Mouse (Mus musculus) embryonic facial prominence, embryonic 12.5 days (tissue): ENCODE measurements around the gene Notum. TPM values are rescaled to one million over a fixed set of nuclear protein-coding genes. Genes with fewer than 3 reads are reported as not detected.

Source experiments
- ATAC-seq: fragments of 200-750 bp; cut with Nextera tagmentation; 2 replicates; pipeline ENCODE4 v1.8.0; 2017; ENCODE audit not compliant: insufficient number of reproducible peaks, insufficient read depth, low FRiP score, low TSS enrichment
- H3K27ac ChIP-seq: fragments of 300-500 bp; sonication (generic); 2 replicates; pipeline ENCODE4 v1.5.1; 2016; ENCODE audit warnings: mild to moderate bottlenecking
- H3K27me3 ChIP-seq: fragments of 300-500 bp; sonication (generic); 2 replicates; pipeline ENCODE4 v1.6.1; 2016; ENCODE audit warnings: mild to moderate bottlenecking, moderate library complexity
- H3K36me3 ChIP-seq: fragments of 300-500 bp; sonication (generic); 2 replicates; pipeline ENCODE4 v1.6.1; 2016; ENCODE audit warnings: mild to moderate bottlenecking
- H3K4me1 ChIP-seq: fragments of 300-500 bp; sonication (generic); 2 replicates; pipeline ENCODE4 v1.6.1; 2016
- H3K4me2 ChIP-seq: fragments of 300-500 bp; sonication (generic); replicated peaks from 2 replicates; pipeline ENCODE4 v1.6.1; 2016; ENCODE audit warnings: mild to moderate bottlenecking, moderate library complexity
- H3K4me3 ChIP-seq: fragments of 300-500 bp; sonication (generic); 2 replicates; pipeline ENCODE4 v1.5.1; 2016; ENCODE audit warnings: mild to moderate bottlenecking
- H3K9ac ChIP-seq: fragments of 300-500 bp; sonication (generic); 2 replicates; pipeline ENCODE4 v1.6.1; 2016; ENCODE audit warnings: mild to moderate bottlenecking, moderate library complexity
- H3K9me3 ChIP-seq: fragments of 300-500 bp; sonication (generic); 2 replicates; pipeline ENCODE4 v1.6.1; 2016; ENCODE audit warnings: mild to moderate bottlenecking, moderate library complexity
- WGBS: fragments of 180-500 bp; shearing (Covaris S2); methylation state at CpG from one replicate; pipeline ENCODE4 v1.1.7; 2016; 5-methylcytosine and 5-hydroxymethylcytosine counted together
- polyA plus RNA-seq: library from polyadenylated mRNA; unstranded; fragments of >200 nt; fragmentation: Nextera tagmentation; extraction: Ambion mirVana; gene quantifications from 2 replicates; pipeline ENCODE4 v1.2.1, GENCODE M21; 2016

The Notum gene
- polyA plus RNA-seq, 1 experiment from 2014 or later, result 6.3 TPM

DNA sequence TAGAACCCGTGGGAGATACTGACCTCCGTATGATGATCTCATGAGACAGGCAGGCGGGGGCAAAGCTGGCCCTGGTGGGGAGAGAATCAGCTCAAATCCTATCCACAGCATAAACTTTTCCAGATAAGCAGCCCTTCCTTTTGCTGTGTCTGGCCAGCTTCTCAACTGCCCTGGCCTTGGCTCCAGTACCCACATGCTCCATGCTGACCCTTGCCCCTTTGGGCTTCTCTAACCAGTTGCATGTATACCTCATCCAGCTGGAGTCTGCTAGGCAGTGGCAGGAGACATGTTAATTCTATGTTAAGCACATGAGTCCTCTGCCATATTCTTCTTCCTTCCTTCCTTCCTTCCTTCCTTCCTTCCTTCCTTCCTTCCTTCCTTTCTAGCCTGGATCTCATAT is 6.2 kb downstream of the Notum start:
- Histone ChIP-seq H3K9me3 (no peaks in the 10 kb centered on the region), H3K9ac (no peak overlapping the region), H3K36me3 (no peaks in the 10 kb centered on the region), H3K4me1 (no peaks in the 10 kb centered on the region), H3K4me2 (no peak overlapping the region), H3K27ac (no peak overlapping the region), H3K4me3 (no peak overlapping the region), H3K27me3 (peaks cover 43% of the 10 kb centered on the region)
- ATAC-seq, result no peak
- 52% methylated on average over 3 of the region's 3 CpGs for WGBS

DNA sequence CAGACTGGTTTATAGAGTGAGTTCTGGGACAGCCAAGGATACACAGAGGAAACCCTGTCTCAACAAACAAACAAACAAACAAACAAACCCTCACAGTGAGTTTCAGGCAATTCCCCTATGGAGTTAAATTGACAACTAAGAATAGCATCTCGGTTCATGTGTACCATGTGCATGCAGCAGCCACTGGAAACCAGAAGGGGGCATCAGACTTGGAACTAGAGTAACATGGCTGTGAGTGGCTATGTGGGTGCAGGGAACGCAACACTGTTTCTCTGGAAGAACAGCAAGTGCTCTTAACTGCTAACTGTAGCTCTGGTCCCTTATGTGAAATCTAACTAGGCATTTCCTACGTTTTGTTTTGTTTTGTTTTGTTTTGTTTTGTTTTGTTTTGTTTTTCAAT is 9.1 kb downstream of the Notum start:
- Histone ChIP-seq H3K36me3 (no peaks in the 10 kb centered on the region), H3K4me2 (no peak overlapping the region), H3K27ac (no peak overlapping the region), H3K9ac (no peak overlapping the region), H3K4me3 (no peak overlapping the region), H3K9me3 (no peaks in the 10 kb centered on the region), H3K27me3 (peaks cover 28% of the 10 kb centered on the region), H3K4me1 (peaks cover 8% of the 10 kb centered on the region)
- no peak for ATAC-seq
- WGBS, result 71% methylated on average over 3 of the region's 3 CpGs

DNA sequence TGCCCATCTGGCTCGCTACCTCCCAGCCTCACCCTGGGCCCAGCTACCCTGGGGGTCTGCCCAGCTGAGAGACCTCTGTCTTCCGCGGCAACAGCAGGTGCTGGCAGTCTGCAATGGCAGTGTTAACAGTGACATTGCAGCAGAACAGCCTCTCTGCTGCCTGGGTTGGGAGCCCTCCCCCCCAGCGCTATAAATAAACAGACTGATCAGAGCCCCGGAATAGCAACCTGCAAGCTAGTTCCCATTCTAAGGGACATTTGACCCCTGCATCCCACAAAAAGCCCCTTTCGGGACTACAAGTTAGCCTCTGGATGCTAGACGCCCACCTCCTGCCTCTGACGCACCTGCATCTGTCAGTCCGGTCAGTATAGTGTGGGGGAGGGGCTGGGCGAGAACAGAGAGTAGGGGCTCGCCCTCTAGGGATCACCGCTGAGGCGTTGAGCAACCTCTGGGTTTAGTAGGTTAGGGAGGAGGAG is 12.9 kb downstream of the Notum start, which contains the start of gene Myadml2:
Myadml2 (minus strand) TSS at position 158 of the 476 bp plus-strand sequence.
- Histone ChIP-seq H3K27me3 (peaks cover 17% of the 10 kb centered on the region), H3K4me2 (peak within 1 kb of the TSS; percentile 32), H3K27ac (no peak within 1 kb of the TSS), H3K36me3 (no peaks in the 10 kb centered on the region), H3K9me3 (no peaks in the 10 kb centered on the region), H3K4me3 (peak within 1 kb of the TSS; percentile 4; the same call in 1 of the 2 replicates), H3K4me1 (peaks cover 9% of the 10 kb centered on the region), H3K9ac (no peak within 1 kb of the TSS)
- no peak for ATAC-seq
- whole genome bisulfite sequencing, result 5% methylated on average over 13 of the region's 13 CpGs

DNA sequence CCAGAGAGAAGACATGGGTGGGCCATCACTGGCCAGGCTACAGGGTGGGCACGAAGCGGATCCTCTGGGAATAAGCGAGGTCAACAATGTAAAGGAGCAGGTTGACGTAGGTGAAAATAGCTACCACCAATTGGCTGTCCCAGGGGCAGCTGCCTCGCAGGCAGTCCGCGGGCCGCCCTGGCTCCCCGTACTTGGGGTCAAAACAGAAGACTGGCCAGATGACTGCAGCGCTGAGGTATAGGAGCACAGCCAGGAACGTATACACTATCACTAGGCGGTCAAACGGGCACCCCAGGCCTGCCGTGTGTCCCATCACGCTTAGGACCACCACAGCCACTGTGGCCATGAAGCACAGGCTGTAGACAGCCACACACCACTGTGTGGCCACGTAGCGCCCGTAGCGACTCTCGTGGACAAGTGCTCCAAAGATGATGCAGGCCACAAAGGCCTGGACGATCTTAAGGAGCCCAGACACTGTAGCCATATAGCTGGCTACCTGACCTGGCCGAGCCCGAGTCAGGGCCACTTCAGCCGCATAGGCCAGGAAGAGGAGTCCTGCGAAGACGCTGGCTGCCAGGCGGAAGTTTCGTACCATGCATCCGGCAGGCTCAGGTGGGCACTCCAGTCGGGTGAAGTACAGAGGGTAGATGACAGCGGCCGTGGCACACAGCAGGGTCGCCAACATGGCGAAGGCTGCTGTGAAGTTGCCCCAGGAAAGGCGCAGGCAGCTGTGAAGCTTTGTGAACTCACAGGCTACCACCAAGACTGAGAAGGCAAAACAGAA is 13.7 kb downstream of the Notum start:
- H3K27ac ChIP-seq, result no peak overlapping the region

DNA sequence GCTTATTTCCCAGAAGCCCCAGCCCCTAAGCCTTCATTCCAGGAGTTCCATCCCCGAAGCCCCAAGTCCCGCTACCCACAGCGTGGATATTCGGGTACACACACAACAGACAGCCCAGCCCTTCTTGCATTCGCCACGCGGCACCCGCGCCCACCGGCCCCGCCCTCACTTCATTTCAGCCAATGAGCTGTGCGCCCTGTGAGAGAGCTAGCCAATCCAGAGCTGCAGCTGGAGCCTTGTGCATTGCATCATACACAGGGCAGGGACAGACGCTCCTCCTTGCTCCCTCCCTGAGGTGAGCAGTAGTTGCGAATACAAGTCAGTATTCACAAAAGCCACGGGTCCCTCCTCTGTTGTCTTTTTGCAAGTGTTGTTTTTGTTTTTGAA is 17.4 kb downstream of the Notum start, which contains the start of gene Pycr1:
Pycr1 (minus strand) TSS at position 169 of the 387 bp plus-strand sequence.
- peak; percentile 98 for ATAC-seq
- Histone ChIP-seq H3K4me3 (peak within 1 kb of the TSS; percentile 50), H3K9me3 (no peaks in the 10 kb centered on the region), H3K27ac (no peak within 1 kb of the TSS), H3K27me3 (peaks cover 29% of the 10 kb centered on the region), H3K4me2 (peak within 1 kb of the TSS; percentile 64), H3K9ac (peak within 1 kb of the TSS; percentile 67), H3K4me1 (peaks cover 17% of the 10 kb centered on the region), H3K36me3 (no peaks in the 10 kb centered on the region)
- under 1% methylated on average over 15 of the region's 15 CpGs for WGBS

More for the DNA sequence above, 13.7 kb downstream of the Notum start:
- no peaks in the 10 kb centered on the region for H3K36me3 ChIP-seq
- no peak overlapping the region; the same call in 1 of the 2 replicates for H3K4me2 ChIP-seq
- H3K4me3 ChIP-seq, result no peak overlapping the region
- H3K9ac ChIP-seq, result no peak overlapping the region
- peaks cover 25% of the 10 kb centered on the region for H3K27me3 ChIP-seq
- 78% methylated on average over 35 of the region's 35 CpGs for WGBS
- peaks cover 17% of the 10 kb centered on the region for H3K4me1 ChIP-seq
- H3K9me3 ChIP-seq, result no peaks in the 10 kb centered on the region
- ATAC-seq, result no peak

DNA sequence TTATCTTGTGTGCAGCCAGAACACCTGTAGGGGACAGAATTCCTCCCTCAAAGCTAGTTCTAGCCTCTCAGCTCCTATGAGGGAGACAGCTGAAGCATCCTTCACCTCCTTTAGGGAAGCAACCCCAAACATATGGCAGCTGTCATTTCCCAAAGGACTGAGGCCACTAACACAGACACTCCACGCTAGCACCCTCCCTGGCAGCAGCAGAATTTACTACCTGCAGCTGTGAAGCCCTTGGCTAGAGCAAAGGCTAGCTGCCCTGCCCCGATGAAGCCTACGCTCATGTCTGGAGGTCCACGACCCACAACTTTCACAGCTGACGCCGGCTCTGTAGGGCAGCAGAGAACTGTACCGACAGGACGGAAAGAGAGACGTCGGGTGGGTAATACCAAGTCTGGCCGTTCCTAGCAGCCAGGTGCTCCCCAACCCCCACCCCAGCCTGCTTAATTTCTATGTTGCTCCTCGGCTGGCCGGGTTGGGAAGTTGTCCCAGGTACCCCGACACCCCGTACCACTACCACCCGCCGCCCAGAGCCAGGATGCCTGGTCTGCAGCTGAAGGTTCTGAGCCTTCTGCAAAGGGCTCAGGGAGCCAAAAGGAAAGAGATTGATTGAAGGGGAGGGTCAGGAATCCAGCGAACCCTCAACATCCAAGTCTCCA is 17.9 kb downstream of the Notum start:
- ATAC-seq, result peak; percentile 29
- no peaks in the 10 kb centered on the region for H3K9me3 ChIP-seq
- H3K36me3 ChIP-seq, result no peaks in the 10 kb centered on the region
- 2% methylated on average over 18 of the region's 18 CpGs for WGBS
- H3K4me3 ChIP-seq, result peak overlapping the region; percentile 50
- peak overlapping the region; percentile 67 for H3K9ac ChIP-seq
- peak overlapping the region; percentile 64 for H3K4me2 ChIP-seq
- H3K27ac ChIP-seq, result no peak overlapping the region
- H3K27me3 ChIP-seq, result peaks cover 27% of the 10 kb centered on the region
- peaks cover 14% of the 10 kb centered on the region for H3K4me1 ChIP-seq

DNA sequence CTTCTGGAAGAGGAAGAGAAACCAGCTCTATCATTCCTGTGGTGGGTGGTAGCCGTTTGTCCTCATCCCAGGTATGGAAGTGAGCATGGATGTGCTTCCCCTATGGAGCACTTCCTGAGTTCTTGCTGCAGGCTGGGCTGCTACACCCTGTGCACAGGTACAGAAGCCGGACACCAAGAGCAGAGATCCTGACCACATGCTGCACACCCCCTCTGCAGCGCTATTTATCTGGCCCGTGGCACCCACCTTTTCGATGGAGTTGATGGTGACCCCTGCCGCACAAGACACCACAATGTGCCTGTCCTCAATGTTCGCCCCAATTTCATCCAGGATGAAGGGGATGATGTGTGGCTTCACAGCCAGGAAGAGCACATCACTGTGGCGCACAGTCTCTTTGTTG is 19.1 kb downstream of the Notum start:
- Histone ChIP-seq H3K9me3 (no peaks in the 10 kb centered on the region), H3K4me3 (no peak overlapping the region), H3K27ac (no peak overlapping the region), H3K27me3 (peaks cover 16% of the 10 kb centered on the region; the same call in 1 of the 2 replicates), H3K9ac (no peak overlapping the region), H3K4me2 (no peak overlapping the region), H3K4me1 (peaks cover 9% of the 10 kb centered on the region), H3K36me3 (no peaks in the 10 kb centered on the region)
- no peak for ATAC-seq
- 91% methylated on average over 8 of the region's 8 CpGs for WGBS

DNA sequence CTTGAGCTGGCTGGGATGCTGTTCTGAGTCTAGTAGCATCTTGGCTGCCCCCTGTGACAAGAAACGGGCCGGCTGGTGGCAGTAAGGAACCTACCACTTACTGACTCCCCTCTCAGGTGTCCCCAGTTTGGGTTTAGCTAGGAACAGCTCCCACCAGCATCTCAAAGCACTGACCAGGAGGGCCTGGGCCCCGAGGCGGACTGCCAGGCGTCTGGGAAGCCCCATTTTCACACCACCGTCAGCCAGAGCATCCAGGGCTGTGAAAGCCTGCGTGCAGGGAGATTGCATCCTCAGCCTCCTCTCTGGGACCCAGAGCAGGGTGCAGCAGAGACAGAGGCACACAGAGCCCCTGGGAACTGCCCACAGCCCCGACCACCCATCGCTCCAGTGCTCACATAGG is 19.7 kb downstream of the Notum start:
- 68% methylated on average over 9 of the region's 9 CpGs for WGBS
- Histone ChIP-seq H3K9ac (no peak overlapping the region), H3K36me3 (no peaks in the 10 kb centered on the region), H3K4me1 (peaks cover 9% of the 10 kb centered on the region), H3K4me3 (no peak overlapping the region), H3K27ac (no peak overlapping the region), H3K4me2 (no peak overlapping the region), H3K27me3 (peaks cover 12% of the 10 kb centered on the region; the same call in 1 of the 2 replicates), H3K9me3 (no peaks in the 10 kb centered on the region)
- no peak for ATAC-seq

DNA sequence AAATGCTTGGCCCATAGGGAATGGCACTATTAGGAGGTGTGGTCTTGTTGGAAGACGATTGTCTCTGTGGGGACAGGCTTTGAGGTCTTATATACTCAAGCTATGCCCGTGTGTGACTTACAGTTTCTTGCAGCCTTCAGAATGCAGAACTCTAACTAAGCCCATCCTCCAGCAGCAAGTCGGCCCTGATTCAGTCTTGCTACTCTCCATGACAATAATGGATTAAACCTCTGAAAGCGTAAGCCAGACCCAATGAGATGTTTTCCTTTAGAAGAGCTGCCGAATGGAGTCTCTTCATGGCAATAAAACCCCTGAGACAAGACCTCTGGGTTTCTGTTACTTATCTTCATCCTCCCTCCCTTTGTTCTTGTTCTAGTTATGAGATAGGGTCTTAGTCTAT is 26.2 kb downstream of the Notum start:
- Histone ChIP-seq H3K4me3 (no peak overlapping the region), H3K9me3 (no peaks in the 10 kb centered on the region), H3K9ac (no peak overlapping the region), H3K27me3 (no peaks in the 10 kb centered on the region), H3K27ac (no peak overlapping the region), H3K4me1 (peaks cover 27% of the 10 kb centered on the region), H3K36me3 (no peaks in the 10 kb centered on the region), H3K4me2 (no peak overlapping the region)
- no peak for ATAC-seq
- WGBS, result 81% methylated on average over 5 of the region's 5 CpGs

DNA sequence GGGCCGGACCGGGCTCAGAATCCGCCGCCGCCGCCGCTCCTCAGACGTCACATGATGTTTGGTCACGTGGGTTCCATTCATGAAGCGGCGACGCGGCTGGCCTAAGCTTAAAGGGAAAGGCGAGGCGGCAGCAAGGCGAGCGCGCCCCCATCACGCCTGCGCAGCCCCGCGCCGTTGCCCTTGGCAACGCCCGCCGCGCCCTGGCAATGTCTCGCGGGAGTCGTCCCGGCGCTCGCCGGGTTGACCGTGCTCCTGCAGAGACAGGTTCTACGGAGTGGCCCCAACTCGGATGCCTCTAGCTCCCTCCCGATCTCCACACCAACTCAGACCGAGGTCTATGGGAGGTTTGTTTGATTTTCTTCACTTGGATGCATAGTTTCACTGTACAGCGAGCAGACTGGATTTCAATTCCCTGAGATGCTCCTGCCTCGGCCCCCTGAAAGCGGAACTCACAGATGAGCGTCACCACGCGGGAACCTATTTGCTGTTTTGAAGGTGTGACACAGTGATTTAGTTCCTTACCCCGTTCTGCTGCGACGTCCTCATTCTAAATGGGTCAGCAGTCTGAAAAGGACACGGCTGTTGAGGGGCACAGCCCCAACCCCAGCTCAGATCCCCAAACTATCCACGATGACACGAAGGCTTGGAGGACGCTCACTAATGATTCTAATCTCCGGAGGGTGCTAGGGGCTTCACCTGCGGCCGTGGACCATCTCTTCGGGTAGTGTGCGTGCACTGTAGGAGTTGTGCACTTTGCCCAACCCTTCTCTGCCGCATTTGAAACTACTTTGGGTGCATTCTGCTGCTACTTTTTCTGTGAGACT is 27.2 kb downstream of the Notum start, which contains the start of gene Mafg:
Mafg (minus strand) TSS at position 81 of the 824 bp plus-strand sequence.
- ATAC-seq, result peak; percentile 80

More for the DNA sequence above, 27.2 kb downstream of the Notum start, which contains the start of gene Mafg:
- 10% methylated on average over 58 of the region's 58 CpGs for WGBS
- H3K4me2 ChIP-seq, result peak within 1 kb of the TSS; percentile 84
- peak within 1 kb of the TSS; percentile 90 for H3K27ac ChIP-seq
- peaks cover 29% of the 10 kb centered on the region for H3K4me1 ChIP-seq
- peak within 1 kb of the TSS; percentile 94 for H3K4me3 ChIP-seq
- H3K36me3 ChIP-seq, result peaks cover 8% of the 10 kb centered on the region
- no peaks in the 10 kb centered on the region for H3K9me3 ChIP-seq
- no peaks in the 10 kb centered on the region for H3K27me3 ChIP-seq
- peak within 1 kb of the TSS; percentile 89 for H3K9ac ChIP-seq
